Mouse (Mus musculus): Measurements from ENCODE around the gene Nrarp. TPM values are rescaled to one million over a fixed set of nuclear protein-coding genes. Genes with fewer than 3 reads are reported as not detected.

The Nrarp gene
- polyA plus RNA-seq, 1 experiment from 2014 or later: 76.8 TPM

GRCm38 (mm10) chr2:25225811-25226379 is 45.3 kb downstream of the Nrarp start:
- Histone ChIP-seq H3K9me3 (no peaks in the 10 kb centered on the region), H3K36me3 (replicated peaks) (peaks cover 13% of the 10 kb centered on the region), H3K27ac (peak overlapping the region; percentile 99), H3K4me2 (peak overlapping the region; percentile 56), H3K4me3 (replicated peaks) (peak overlapping the region; percentile 90; the same call in 1 of the 2 replicates), H3K27me3 (peaks cover 8% of the 10 kb centered on the region; the same call in 1 of the 2 replicates), H3K9ac (peak overlapping the region; percentile 66; the same call in 1 of the 2 replicates), H3K4me1 (peaks cover 22% of the 10 kb centered on the region)
- ATAC-seq (ENCODE audit: low FRiP score): no peak
- 75% methylated on average over 8 of the region's 8 CpGs for WGBS

- WGBS: 88% methylated on average over 5 of the region's 5 CpGs
- ATAC-seq (ENCODE audit: low FRiP score): no peak
- H3K9me3 ChIP-seq: no peaks in the 10 kb centered on the region
- H3K4me2 ChIP-seq: no peak overlapping the region
- no peak overlapping the region for H3K27ac ChIP-seq
- peaks cover 22% of the 10 kb centered on the region for H3K4me1 ChIP-seq
- peaks cover 12% of the 10 kb centered on the region for H3K27me3 ChIP-seq
- peaks cover 5% of the 10 kb centered on the region for H3K36me3 ChIP-seq (replicated peaks)
- no peak overlapping the region for H3K9ac ChIP-seq
- no peak overlapping the region for H3K4me3 ChIP-seq (replicated peaks)
Measured at GRCm38 (mm10) chr2:25226864-25227263, 46.3 kb downstream of the Nrarp start.

GRCm38 (mm10) chr2:25227406-25227805 is 46.8 kb downstream of the Nrarp start:
- peaks cover 17% of the 10 kb centered on the region for H3K27me3 ChIP-seq
- no peak overlapping the region for H3K4me2 ChIP-seq
- peaks cover 22% of the 10 kb centered on the region for H3K4me1 ChIP-seq
- H3K36me3 ChIP-seq (replicated peaks): no peaks in the 10 kb centered on the region
- H3K27ac ChIP-seq: no peak overlapping the region
- no peak overlapping the region for H3K9ac ChIP-seq
- H3K9me3 ChIP-seq: no peaks in the 10 kb centered on the region
- WGBS: 90% methylated on average over 4 of the region's 4 CpGs
- ATAC-seq (ENCODE audit: low FRiP score): no peak
- H3K4me3 ChIP-seq (replicated peaks): no peak overlapping the region

- WGBS: 0% methylated on average over 7 of the region's 7 CpGs
- Histone ChIP-seq H3K4me1 (peaks cover 18% of the 10 kb centered on the region), H3K4me3 (replicated peaks) (peak overlapping the region; percentile 19), H3K4me2 (peak overlapping the region; percentile 35), H3K36me3 (replicated peaks) (no peaks in the 10 kb centered on the region), H3K27me3 (peaks cover 22% of the 10 kb centered on the region), H3K9ac (no peak overlapping the region), H3K27ac (peak overlapping the region; percentile 65; the same call in 1 of the 2 replicates), H3K9me3 (no peaks in the 10 kb centered on the region)
- ATAC-seq (ENCODE audit: low FRiP score): no peak
Measured at GRCm38 (mm10) chr2:25228431-25228889, 47.9 kb downstream of the Nrarp start.

GRCm38 (mm10) chr2:25228995-25229530 is 48.5 kb downstream of the Nrarp start:
- peaks cover 22% of the 10 kb centered on the region for H3K27me3 ChIP-seq
- peak overlapping the region; percentile 8; the same call in 1 of the 2 replicates for H3K4me2 ChIP-seq
- 74% methylated on average over 6 of the region's 6 CpGs for WGBS
- no peak for ATAC-seq (ENCODE audit: low FRiP score)
- peak overlapping the region; percentile 65; the same call in 1 of the 2 replicates for H3K27ac ChIP-seq
- peak overlapping the region; percentile 12; the same call in 1 of the 2 replicates for H3K9ac ChIP-seq
- peaks cover 14% of the 10 kb centered on the region for H3K4me1 ChIP-seq
- no peak overlapping the region for H3K4me3 ChIP-seq (replicated peaks)
- no peaks in the 10 kb centered on the region for H3K9me3 ChIP-seq
- no peaks in the 10 kb centered on the region for H3K36me3 ChIP-seq (replicated peaks)

GRCm38 (mm10) chr2:25229582-25229981 is 49.0 kb downstream of the Nrarp start:
- H3K36me3 ChIP-seq (replicated peaks): no peaks in the 10 kb centered on the region
- peaks cover 14% of the 10 kb centered on the region for H3K4me1 ChIP-seq
- no peak overlapping the region for H3K4me3 ChIP-seq (replicated peaks)
- peaks cover 23% of the 10 kb centered on the region for H3K27me3 ChIP-seq
- ATAC-seq (ENCODE audit: low FRiP score): no peak
- 89% methylated on average over 5 of the region's 5 CpGs for WGBS
- no peaks in the 10 kb centered on the region for H3K9me3 ChIP-seq
- H3K27ac ChIP-seq: no peak overlapping the region
- H3K9ac ChIP-seq: no peak overlapping the region
- H3K4me2 ChIP-seq: no peak overlapping the region

- no peaks in the 10 kb centered on the region for H3K36me3 ChIP-seq (replicated peaks)
Measured at GRCm38 (mm10) chr2:25230581-25230980, 50.0 kb downstream of the Nrarp start.

GRCm38 (mm10) chr2:25231038-25231437 is 50.5 kb downstream of the Nrarp start:
- 56% methylated on average over 12 of the region's 12 CpGs for WGBS
- no peak for ATAC-seq (ENCODE audit: low FRiP score)
- Histone ChIP-seq H3K9me3 (no peaks in the 10 kb centered on the region), H3K27me3 (peaks cover 37% of the 10 kb centered on the region), H3K9ac (no peak overlapping the region), H3K36me3 (replicated peaks) (no peaks in the 10 kb centered on the region), H3K4me1 (peaks cover 6% of the 10 kb centered on the region), H3K4me2 (no peak overlapping the region), H3K27ac (no peak overlapping the region), H3K4me3 (replicated peaks) (no peak overlapping the region)

More at GRCm38 (mm10) chr2:25230581-25230980, 50.0 kb downstream of the Nrarp start:
- no peak overlapping the region for H3K9ac ChIP-seq
- H3K27ac ChIP-seq: no peak overlapping the region
- 90% methylated on average over 7 of the region's 7 CpGs for WGBS
- peaks cover 33% of the 10 kb centered on the region for H3K27me3 ChIP-seq
- H3K4me3 ChIP-seq (replicated peaks): no peak overlapping the region
- H3K9me3 ChIP-seq: no peaks in the 10 kb centered on the region
- no peak overlapping the region for H3K4me2 ChIP-seq
- ATAC-seq (ENCODE audit: low FRiP score): no peak
- peaks cover 10% of the 10 kb centered on the region for H3K4me1 ChIP-seq

Other genes with a start within 250 kb of the Nrarp start
- 15.2 and 17.4 TPM in 2 replicates for gene Arrdc1, start 245.5 kb upstream of the Nrarp start, polyA plus RNA-seq (2016; fragmentation: Nextera tagmentation; extraction: Ambion mirVana)
- 21.8 and 21.9 TPM in 2 replicates for gene Zmynd19, start 231.0 kb upstream of the Nrarp start, polyA plus RNA-seq (2016; fragmentation: Nextera tagmentation; extraction: Ambion mirVana)
- 31.2 and 34.1 TPM in 2 replicates for gene Dph7, start 218.4 kb upstream of the Nrarp start, polyA plus RNA-seq (2016; fragmentation: Nextera tagmentation; extraction: Ambion mirVana)
- gene Mrpl41, start 205.7 kb upstream of the Nrarp start, polyA plus RNA-seq (2016; fragmentation: Nextera tagmentation; extraction: Ambion mirVana): 132 and 143 TPM in 2 replicates
- gene Pnpla7, start 204.7 kb upstream of the Nrarp start, polyA plus RNA-seq (2016; fragmentation: Nextera tagmentation; extraction: Ambion mirVana): 3.3 and 4.4 TPM in 2 replicates
- 103 and 112 TPM in 2 replicates for gene Nsmf, start 126.4 kb upstream of the Nrarp start, polyA plus RNA-seq (2016; fragmentation: Nextera tagmentation; extraction: Ambion mirVana)
- not detected in 2 replicates for gene Entpd8, start 100.5 kb upstream of the Nrarp start, polyA plus RNA-seq (2016; fragmentation: Nextera tagmentation; extraction: Ambion mirVana)
- 0.24 TPM in 1 of 2 replicates, not detected in the other for gene Noxa1, start 85.6 kb upstream of the Nrarp start, polyA plus RNA-seq (2016; fragmentation: Nextera tagmentation; extraction: Ambion mirVana)
- 0.62 and 1.0 TPM in 2 replicates for gene Tor4a, start 16.1 kb downstream of the Nrarp start, polyA plus RNA-seq (2016; fragmentation: Nextera tagmentation; extraction: Ambion mirVana)
- gene Nelfb, start 30.7 kb downstream of the Nrarp start, polyA plus RNA-seq (2016; fragmentation: Nextera tagmentation; extraction: Ambion mirVana): 106 and 111 TPM in 2 replicates
- gene Stpg3, start 33.9 kb downstream of the Nrarp start, polyA plus RNA-seq (2016; fragmentation: Nextera tagmentation; extraction: Ambion mirVana): not detected in 2 replicates
- gene Fam166a, start 38.0 kb downstream of the Nrarp start, polyA plus RNA-seq (2016; fragmentation: Nextera tagmentation; extraction: Ambion mirVana): 0.46 and 0.87 TPM in 2 replicates
- 496 and 501 TPM in 2 replicates for gene Tubb4b, start 43.9 kb downstream of the Nrarp start, polyA plus RNA-seq (2016; fragmentation: Nextera tagmentation; extraction: Ambion mirVana)
- gene Slc34a3, start 53.6 kb downstream of the Nrarp start, polyA plus RNA-seq (2016; fragmentation: Nextera tagmentation; extraction: Ambion mirVana): not detected in 2 replicates
- not detected in 2 replicates for gene Rnf224, start 56.0 kb downstream of the Nrarp start, polyA plus RNA-seq (2016; fragmentation: Nextera tagmentation; extraction: Ambion mirVana)
- gene Rnf208, start 61.5 kb downstream of the Nrarp start, polyA plus RNA-seq (2016; fragmentation: Nextera tagmentation; extraction: Ambion mirVana): 30.2 and 37.9 TPM in 2 replicates
- gene Cysrt1, start 61.7 kb downstream of the Nrarp start, polyA plus RNA-seq (2016; fragmentation: Nextera tagmentation; extraction: Ambion mirVana): not detected in 2 replicates
- 4.2 and 6.0 TPM in 2 replicates for gene AL732309.1, start 66.1 kb downstream of the Nrarp start, polyA plus RNA-seq (2016; fragmentation: Nextera tagmentation; extraction: Ambion mirVana)
- 17.6 and 18.1 TPM in 2 replicates for gene Tmem203, start 74.7 kb downstream of the Nrarp start, polyA plus RNA-seq (2016; fragmentation: Nextera tagmentation; extraction: Ambion mirVana)
- 9.3 and 10.0 TPM in 2 replicates for gene Tprn, start 81.9 kb downstream of the Nrarp start, polyA plus RNA-seq (2016; fragmentation: Nextera tagmentation; extraction: Ambion mirVana)
- 207 and 224 TPM in 2 replicates for gene Ssna1, start 91.7 kb downstream of the Nrarp start, polyA plus RNA-seq (2016; fragmentation: Nextera tagmentation; extraction: Ambion mirVana)
- gene Anapc2, start 91.7 kb downstream of the Nrarp start, polyA plus RNA-seq (2016; fragmentation: Nextera tagmentation; extraction: Ambion mirVana): 134 and 141 TPM in 2 replicates
- not detected in 2 replicates for gene Tmem210, start 107.4 kb downstream of the Nrarp start, polyA plus RNA-seq (2016; fragmentation: Nextera tagmentation; extraction: Ambion mirVana)
- not detected in 2 replicates for gene Lrrc26, start 109.2 kb downstream of the Nrarp start, polyA plus RNA-seq (2016; fragmentation: Nextera tagmentation; extraction: Ambion mirVana)
- gene Grin1, start 138.4 kb downstream of the Nrarp start, polyA plus RNA-seq (2016; fragmentation: Nextera tagmentation; extraction: Ambion mirVana): 2.2 and 5.6 TPM in 2 replicates
- 74.8 and 80.8 TPM in 2 replicates for gene Man1b1, start 151.6 kb downstream of the Nrarp start, polyA plus RNA-seq (2016; fragmentation: Nextera tagmentation; extraction: Ambion mirVana)
- gene Dpp7, start 175.6 kb downstream of the Nrarp start, polyA plus RNA-seq (2016; fragmentation: Nextera tagmentation; extraction: Ambion mirVana): 18.0 and 19.9 TPM in 2 replicates
- gene Uap1l1, start 184.9 kb downstream of the Nrarp start, polyA plus RNA-seq (2016; fragmentation: Nextera tagmentation; extraction: Ambion mirVana): 4.0 and 4.3 TPM in 2 replicates
- 60.8 and 67.8 TPM in 2 replicates for gene Sapcd2, start 191.6 kb downstream of the Nrarp start, polyA plus RNA-seq (2016; fragmentation: Nextera tagmentation; extraction: Ambion mirVana)
- 0.22 TPM in 1 of 2 replicates, not detected in the other for gene Entpd2, start 215.1 kb downstream of the Nrarp start, polyA plus RNA-seq (2016; fragmentation: Nextera tagmentation; extraction: Ambion mirVana)
- gene Npdc1, start 218.6 kb downstream of the Nrarp start, polyA plus RNA-seq (2016; fragmentation: Nextera tagmentation; extraction: Ambion mirVana): 192 and 198 TPM in 2 replicates
- 0.14 TPM in 1 of 2 replicates, not detected in the other for gene Fut7, start 242.5 kb downstream of the Nrarp start, polyA plus RNA-seq (2016; fragmentation: Nextera tagmentation; extraction: Ambion mirVana)
- 10.9 and 12.5 TPM in 2 replicates for gene Abca2, start 247.9 kb downstream of the Nrarp start, polyA plus RNA-seq (2016; fragmentation: Nextera tagmentation; extraction: Ambion mirVana)